Mouse (Mus musculus): ENCODE data around the gene Ccsap.

DNA sequence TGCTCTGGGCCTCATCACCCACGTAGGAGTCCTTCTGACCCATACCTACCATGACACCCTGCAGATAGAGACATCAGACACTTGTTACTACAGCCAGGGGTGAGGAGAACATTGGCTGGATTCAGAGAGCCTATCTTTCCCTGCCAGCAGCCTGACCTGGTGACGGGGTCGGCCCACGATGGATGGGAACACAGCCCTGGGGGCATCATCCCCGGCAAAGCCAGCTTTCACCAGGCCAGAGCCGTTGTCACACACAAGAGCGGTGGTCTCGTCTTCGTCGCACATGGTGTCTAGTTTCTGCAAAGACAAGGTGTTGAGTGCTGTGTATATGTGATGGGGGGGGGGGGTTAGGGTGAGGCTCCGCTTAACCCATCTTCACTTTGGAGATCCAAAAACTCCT is 33.4 kb upstream of the Ccsap start:
- TF ChIP-seq CTCF (conservative IDR thresholded peaks at IDR 0.05; ENCODE audit: insufficient read depth, insufficient read length, low read depth, low read length): no peak
- TF ChIP-seq POLR2A (IDR thresholded peaks at IDR 0.05; ENCODE audit: low read depth, low read length): no peak
